Mouse (Mus musculus): Measurements from ENCODE around the gene Pecam1. TPM values are rescaled to one million over a fixed set of nuclear protein-coding genes. Genes with fewer than 3 reads are reported as not detected.

The Pecam1 gene
- polyA plus RNA-seq, 1 experiment from 2014 or later = 14.8 TPM

DNA sequence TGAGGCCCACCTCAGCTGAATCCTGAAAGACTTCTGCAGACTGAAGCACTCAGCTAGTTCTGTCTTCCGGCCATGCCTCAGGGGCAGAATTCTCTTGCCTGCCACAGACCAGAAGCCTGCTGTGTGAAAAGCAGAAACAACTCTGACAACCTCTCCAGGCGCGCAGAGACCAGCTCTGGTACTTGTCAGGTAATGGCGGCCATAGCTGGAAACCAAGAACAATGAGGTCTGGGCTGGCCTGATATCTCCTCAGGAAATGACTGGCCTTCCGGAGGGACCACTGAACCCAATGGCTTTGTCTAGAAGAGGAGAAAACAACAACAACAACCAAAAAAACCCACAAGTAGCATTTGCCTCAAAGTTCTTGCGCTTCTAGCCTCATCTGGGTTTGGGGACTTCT, 35.4 kb downstream of the Pecam1 start:
- 83% methylated on average over 6 of the region's 6 CpGs for WGBS
- H3K9ac ChIP-seq (replicated peaks; ENCODE audit: low read length) = no peak overlapping the region
- H3K4me2 ChIP-seq (ENCODE audit: low read length) = no peak overlapping the region
- no peaks in the 10 kb centered on the region for H3K4me1 ChIP-seq (ENCODE audit: control insufficient read depth, insufficient read depth, low read length)
- no peaks in the 10 kb centered on the region for H3K36me3 ChIP-seq (ENCODE audit: control insufficient read depth, insufficient read depth, low read length)
- ATAC-seq (ENCODE audit: low FRiP score, low TSS enrichment) (no peak), DNase-seq (no peak)
- H3K27ac ChIP-seq (replicated peaks; ENCODE audit: low read depth, low read length) = no peak overlapping the region
- H3K9me3 ChIP-seq (ENCODE audit: control insufficient read depth, low read length) = no peaks in the 10 kb centered on the region
- H3K4me3 ChIP-seq (replicated peaks; ENCODE audit: low read depth, low read length) = no peak overlapping the region
- H3K27me3 ChIP-seq (ENCODE audit: control insufficient read depth, insufficient read depth, low read length) = no peaks in the 10 kb centered on the region

DNA sequence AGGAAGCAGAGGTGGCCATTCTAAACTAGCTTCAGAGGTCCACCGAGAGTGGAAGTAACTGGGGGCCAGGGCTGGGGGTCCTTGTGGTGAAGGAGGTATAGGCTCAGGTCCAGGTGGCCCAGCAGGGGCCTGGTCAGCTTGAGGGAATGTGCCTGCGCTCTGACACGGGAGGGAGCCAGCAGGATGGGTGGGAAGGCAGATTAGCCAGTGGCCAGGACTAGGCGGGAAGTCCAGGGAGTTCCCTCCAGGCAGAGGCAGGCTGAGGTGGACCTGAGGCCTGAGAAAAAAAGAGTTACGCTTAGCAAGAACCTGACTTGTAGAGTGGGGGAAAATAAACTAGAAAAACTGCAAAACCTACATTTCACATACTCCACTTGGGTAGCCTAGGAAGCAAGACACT, 39.6 kb downstream of the Pecam1 start:
- Histone ChIP-seq H3K4me3 (replicated peaks; ENCODE audit: low read depth, low read length) (no peak overlapping the region), H3K4me1 (ENCODE audit: control insufficient read depth, insufficient read depth, low read length) (0 out of 2 replicates have a peak, but pooled peaks cover 5% of the 10 kb centered on the region), H3K9me3 (ENCODE audit: control insufficient read depth, low read length) (no peaks in the 10 kb centered on the region), H3K27me3 (ENCODE audit: control insufficient read depth, insufficient read depth, low read length) (no peaks in the 10 kb centered on the region), H3K9ac (replicated peaks; ENCODE audit: low read length) (no peak overlapping the region), H3K36me3 (ENCODE audit: control insufficient read depth, insufficient read depth, low read length) (no peaks in the 10 kb centered on the region), H3K27ac (replicated peaks; ENCODE audit: low read depth, low read length) (no peak overlapping the region), H3K4me2 (ENCODE audit: low read length) (no peak overlapping the region)
- DNase-seq (no peak), ATAC-seq (ENCODE audit: low FRiP score, low TSS enrichment) (no peak)
- WGBS = 71% methylated on average over 5 of the region's 5 CpGs

DNA sequence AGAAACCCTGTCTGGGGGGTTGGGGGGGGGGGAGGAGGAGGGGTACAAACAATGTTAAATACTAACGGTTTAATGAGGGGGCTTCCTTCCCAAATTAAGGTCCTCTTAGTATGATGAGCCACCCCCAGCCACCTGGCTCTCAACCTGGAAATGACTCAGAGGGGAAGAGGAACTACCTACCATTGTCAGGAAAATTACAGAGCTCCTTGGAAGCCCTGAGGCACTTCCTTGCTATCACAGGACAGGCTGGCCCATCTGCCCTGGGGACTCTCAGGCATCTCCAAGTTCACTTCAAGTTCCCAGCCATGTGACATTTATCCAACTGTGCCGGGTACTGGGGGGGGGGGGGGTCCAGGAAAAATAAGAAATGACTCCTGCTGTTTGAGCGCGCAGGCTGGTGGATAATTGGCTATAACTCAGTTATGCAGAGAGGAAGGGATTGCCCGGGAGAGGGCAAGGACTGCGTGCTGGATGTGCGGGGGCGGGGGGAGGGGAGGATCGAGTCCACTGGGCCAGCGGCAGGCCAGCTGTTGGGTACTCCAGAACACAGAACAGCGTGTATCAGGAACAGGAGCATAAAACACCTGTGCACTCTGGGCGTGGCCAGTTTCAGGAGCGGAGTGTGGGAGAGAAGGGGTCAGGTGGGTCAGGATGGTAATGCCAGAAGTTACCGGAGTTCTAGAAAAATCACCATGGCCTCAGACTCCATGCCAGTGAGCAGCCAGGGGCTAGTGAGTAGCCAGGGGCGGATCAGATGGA, 41.0 kb downstream of the Pecam1 start:
- DNase-seq (no peak), ATAC-seq (ENCODE audit: low FRiP score, low TSS enrichment) (no peak)
- Histone ChIP-seq H3K4me1 (ENCODE audit: control insufficient read depth, insufficient read depth, low read length) (0 out of 2 replicates have a peak, but pooled peaks cover 5% of the 10 kb centered on the region), H3K27me3 (ENCODE audit: control insufficient read depth, insufficient read depth, low read length) (no peaks in the 10 kb centered on the region), H3K4me3 (replicated peaks; ENCODE audit: low read depth, low read length) (no peak overlapping the region), H3K36me3 (ENCODE audit: control insufficient read depth, insufficient read depth, low read length) (no peaks in the 10 kb centered on the region), H3K9ac (replicated peaks; ENCODE audit: low read length) (no peak overlapping the region), H3K4me2 (ENCODE audit: low read length) (no peak overlapping the region), H3K9me3 (ENCODE audit: control insufficient read depth, low read length) (no peaks in the 10 kb centered on the region), H3K27ac (replicated peaks; ENCODE audit: low read depth, low read length) (no peak overlapping the region)
- WGBS = 38% methylated on average over 15 of the region's 15 CpGs

DNA sequence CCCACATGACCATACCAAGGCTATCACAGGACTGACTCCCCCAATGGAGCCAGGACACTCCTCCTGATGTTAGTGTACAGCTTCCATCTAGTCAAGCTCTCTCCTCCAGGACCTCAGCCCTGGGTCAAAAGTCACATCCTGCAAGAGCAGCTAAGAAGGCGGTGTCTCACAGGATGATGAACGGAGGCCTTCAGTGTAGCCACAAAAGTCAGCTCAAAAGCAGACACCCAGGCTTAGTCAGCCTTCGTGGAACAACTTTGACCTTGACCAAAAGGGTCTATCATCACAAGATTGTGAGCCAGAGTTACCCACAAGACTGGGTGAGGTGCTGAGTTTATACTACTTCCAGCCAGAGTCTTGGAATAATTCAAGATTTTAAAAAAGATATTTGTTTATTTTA, 42.6 kb downstream of the Pecam1 start:
- no peak overlapping the region for H3K4me2 ChIP-seq (ENCODE audit: low read length)
- no peak overlapping the region for H3K9ac ChIP-seq (replicated peaks; ENCODE audit: low read length)
- no peaks in the 10 kb centered on the region for H3K27me3 ChIP-seq (ENCODE audit: control insufficient read depth, insufficient read depth, low read length)
- H3K36me3 ChIP-seq (ENCODE audit: control insufficient read depth, insufficient read depth, low read length) = no peaks in the 10 kb centered on the region
- H3K4me3 ChIP-seq (replicated peaks; ENCODE audit: low read depth, low read length) = no peak overlapping the region
- H3K4me1 ChIP-seq (ENCODE audit: control insufficient read depth, insufficient read depth, low read length) = 0 out of 2 replicates have a peak, but pooled peaks cover 5% of the 10 kb centered on the region
- H3K9me3 ChIP-seq (ENCODE audit: control insufficient read depth, low read length) = no peaks in the 10 kb centered on the region
- ATAC-seq (ENCODE audit: low FRiP score, low TSS enrichment) (no peak), DNase-seq (no peak)
- WGBS = 88% methylated on average over 3 of the region's 3 CpGs
- no peak overlapping the region for H3K27ac ChIP-seq (replicated peaks; ENCODE audit: low read depth, low read length)

GRCm38 (mm10) chr11:106707085-106707484, 43.3 kb downstream of the Pecam1 start:
- Histone ChIP-seq H3K4me1 (ENCODE audit: control insufficient read depth, insufficient read depth, low read length) (0 out of 2 replicates have a peak, but pooled peaks cover 5% of the 10 kb centered on the region), H3K27ac (replicated peaks; ENCODE audit: low read depth, low read length) (no peak overlapping the region), H3K4me2 (ENCODE audit: low read length) (no peak overlapping the region), H3K9me3 (ENCODE audit: control insufficient read depth, low read length) (no peaks in the 10 kb centered on the region), H3K4me3 (replicated peaks; ENCODE audit: low read depth, low read length) (no peak overlapping the region), H3K9ac (replicated peaks; ENCODE audit: low read length) (no peak overlapping the region), H3K36me3 (ENCODE audit: control insufficient read depth, insufficient read depth, low read length) (no peaks in the 10 kb centered on the region), H3K27me3 (ENCODE audit: control insufficient read depth, insufficient read depth, low read length) (no peaks in the 10 kb centered on the region)
- 75% methylated on average over 8 of the region's 8 CpGs for WGBS
- no peak for DNase-seq
- no peak for ATAC-seq (ENCODE audit: low FRiP score, low TSS enrichment)

- H3K27me3 ChIP-seq (ENCODE audit: control insufficient read depth, insufficient read depth, low read length) = no peaks in the 10 kb centered on the region
- DNase-seq (no peak), ATAC-seq (ENCODE audit: low FRiP score, low TSS enrichment) (no peak)
- no peak overlapping the region for H3K4me2 ChIP-seq (ENCODE audit: low read length)
- H3K9ac ChIP-seq (replicated peaks; ENCODE audit: low read length) = no peak overlapping the region
- WGBS = 29% methylated on average over 4 of the region's 4 CpGs
- no peak overlapping the region for H3K4me3 ChIP-seq (replicated peaks; ENCODE audit: low read depth, low read length)
- H3K27ac ChIP-seq (replicated peaks; ENCODE audit: low read depth, low read length) = no peak overlapping the region
- H3K4me1 ChIP-seq (ENCODE audit: control insufficient read depth, insufficient read depth, low read length) = 0 out of 2 replicates have a peak, but pooled peaks cover 5% of the 10 kb centered on the region
- no peaks in the 10 kb centered on the region for H3K9me3 ChIP-seq (ENCODE audit: control insufficient read depth, low read length)
- H3K36me3 ChIP-seq (ENCODE audit: control insufficient read depth, insufficient read depth, low read length) = no peaks in the 10 kb centered on the region
These were observed 44.2 kb downstream of the Pecam1 start for GRCm38 (mm10) chr11:106706212-106706611.

- no peak overlapping the region for H3K27ac ChIP-seq (replicated peaks; ENCODE audit: low read depth, low read length)
- H3K9me3 ChIP-seq (ENCODE audit: control insufficient read depth, low read length) = no peaks in the 10 kb centered on the region
- 0 out of 2 replicates have a peak, but pooled peaks cover under 1% of the 10 kb centered on the region for H3K4me1 ChIP-seq (ENCODE audit: control insufficient read depth, insufficient read depth, low read length)
- no peak overlapping the region for H3K4me3 ChIP-seq (replicated peaks; ENCODE audit: low read depth, low read length)
- no peaks in the 10 kb centered on the region for H3K36me3 ChIP-seq (ENCODE audit: control insufficient read depth, insufficient read depth, low read length)
- ATAC-seq (ENCODE audit: low FRiP score, low TSS enrichment) (no peak), DNase-seq (no peak)
- no peaks in the 10 kb centered on the region for H3K27me3 ChIP-seq (ENCODE audit: control insufficient read depth, insufficient read depth, low read length)
- no peak overlapping the region for H3K4me2 ChIP-seq (ENCODE audit: low read length)
- 80% methylated on average over 9 of the region's 9 CpGs for WGBS
- H3K9ac ChIP-seq (replicated peaks; ENCODE audit: low read length) = no peak overlapping the region
These were observed 45.9 kb downstream of the Pecam1 start for GRCm38 (mm10) chr11:106704399-106705111.

DNA sequence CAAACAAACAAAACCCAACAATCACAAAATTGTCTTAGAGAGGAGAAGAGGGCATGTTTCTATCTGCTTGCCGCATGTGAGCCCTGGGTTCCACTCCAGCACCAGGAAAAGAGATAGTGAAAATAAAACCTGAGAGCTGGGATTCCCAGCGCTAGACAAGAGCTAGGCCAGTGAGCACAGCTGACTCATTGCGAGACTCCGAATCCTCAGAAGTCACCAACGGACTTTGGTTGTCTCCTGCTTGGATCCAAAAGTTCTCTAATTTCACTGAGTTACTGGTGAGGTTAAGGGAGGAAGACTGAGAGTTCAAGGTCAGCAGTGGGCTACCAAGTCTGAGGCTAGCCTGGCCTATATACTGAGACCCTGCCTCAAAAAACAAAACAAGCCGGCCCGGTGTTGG, 46.5 kb downstream of the Pecam1 start:
- no peak for ATAC-seq (ENCODE audit: low FRiP score, low TSS enrichment)
- H3K4me2 ChIP-seq (ENCODE audit: low read length) = no peak overlapping the region
- H3K4me3 ChIP-seq (replicated peaks; ENCODE audit: low read depth, low read length) = no peak overlapping the region
- 94% methylated on average over 7 of the region's 7 CpGs for WGBS
- no peaks in the 10 kb centered on the region for H3K27me3 ChIP-seq (ENCODE audit: control insufficient read depth, insufficient read depth, low read length)
- no peaks in the 10 kb centered on the region for H3K9me3 ChIP-seq (ENCODE audit: control insufficient read depth, low read length)
- no peak overlapping the region for H3K9ac ChIP-seq (replicated peaks; ENCODE audit: low read length)
- H3K27ac ChIP-seq (replicated peaks; ENCODE audit: low read depth, low read length) = no peak overlapping the region
- DNase-seq = no peak
- no peaks in the 10 kb centered on the region for H3K4me1 ChIP-seq (ENCODE audit: control insufficient read depth, insufficient read depth, low read length)
- no peaks in the 10 kb centered on the region for H3K36me3 ChIP-seq (ENCODE audit: control insufficient read depth, insufficient read depth, low read length)

DNA sequence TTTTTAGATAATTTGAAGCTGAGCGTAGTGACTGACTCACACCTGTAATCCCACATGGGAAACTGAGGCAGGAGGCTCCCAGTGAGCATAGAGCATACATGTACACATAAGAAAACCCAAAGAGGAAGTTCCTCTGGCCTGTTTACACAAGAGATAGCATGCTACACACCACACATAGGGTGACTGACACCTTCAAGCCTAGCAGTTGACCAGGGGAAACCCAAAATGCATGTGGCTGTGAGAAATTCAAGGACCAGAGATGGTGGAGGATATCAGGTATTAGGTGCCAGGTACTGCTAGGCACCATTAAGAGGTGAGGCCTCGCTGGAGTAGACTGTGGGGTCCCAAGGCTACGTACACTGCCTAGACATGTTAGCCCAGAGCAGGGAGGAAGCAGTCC, 47.8 kb downstream of the Pecam1 start:
- H3K36me3 ChIP-seq (ENCODE audit: control insufficient read depth, insufficient read depth, low read length) = no peaks in the 10 kb centered on the region
- ATAC-seq (ENCODE audit: low FRiP score, low TSS enrichment) (no peak), DNase-seq (no peak)
- WGBS = 89% methylated on average over 3 of the region's 3 CpGs
- no peak overlapping the region for H3K9ac ChIP-seq (replicated peaks; ENCODE audit: low read length)
- H3K4me2 ChIP-seq (ENCODE audit: low read length) = no peak overlapping the region
- H3K4me1 ChIP-seq (ENCODE audit: control insufficient read depth, insufficient read depth, low read length) = no peaks in the 10 kb centered on the region
- no peak overlapping the region for H3K4me3 ChIP-seq (replicated peaks; ENCODE audit: low read depth, low read length)
- no peaks in the 10 kb centered on the region for H3K27me3 ChIP-seq (ENCODE audit: control insufficient read depth, insufficient read depth, low read length)
- no peak overlapping the region for H3K27ac ChIP-seq (replicated peaks; ENCODE audit: low read depth, low read length)
- no peaks in the 10 kb centered on the region for H3K9me3 ChIP-seq (ENCODE audit: control insufficient read depth, low read length)
